Mouse (Mus musculus): ENCODE results near the gene Nedd8.

The Nedd8 gene

DNA sequence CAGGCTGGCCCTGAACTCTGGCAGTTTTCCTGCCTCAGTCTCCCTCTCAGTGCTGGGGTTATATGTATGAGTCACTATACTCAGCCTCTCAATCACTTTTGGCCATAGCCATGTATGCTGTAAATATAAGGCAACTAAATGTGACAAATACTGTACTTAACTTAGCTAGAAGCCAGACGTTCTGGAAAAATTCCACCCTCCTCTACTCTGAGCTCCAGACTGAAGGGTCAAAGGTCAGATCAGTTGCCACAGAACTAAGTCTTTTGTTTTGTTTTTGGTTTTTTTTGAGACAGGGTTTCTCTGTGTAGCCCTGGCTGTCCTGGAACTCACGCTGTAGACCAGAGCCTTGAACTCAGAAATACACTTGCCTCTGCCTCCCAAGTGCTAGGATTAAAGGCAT lies 56.0 kb downstream of the Nedd8 start:
- DNase-seq (ENCODE audit: extremely low spot score, low spot score) = no peak

- DNase-seq (ENCODE audit: extremely low spot score, low spot score) = no peak
Measured at GRCm38 (mm10) chr14:55614565-55615178, 57.3 kb downstream of the Nedd8 start.

- no peak for DNase-seq (ENCODE audit: extremely low spot score, low spot score)
Measured at GRCm38 (mm10) chr14:55613346-55613745, 58.6 kb downstream of the Nedd8 start.

Data from neural tube, embryonic 10.5 days (tissue).